Mouse (Mus musculus) cerebellum, adult 2 months (tissue): ENCODE results near the gene Dvl2.

ENCODE experiments used
- CTCF ChIP-seq: fragments of 200-500 bp; IDR thresholded peaks from 2 replicates; pipeline ENCODE4 v1.5.1; 2011; ENCODE audit warnings: low read depth, mild to moderate bottlenecking, control low read depth, low read length, moderate library complexity, borderline replicate concordance; ENCODE audit not compliant: insufficient read depth
- POLR2A ChIP-seq: fragments of 200-500 bp; IDR thresholded peaks from 2 replicates; pipeline ENCODE4 v1.6.1; 2011; ENCODE audit warnings: low read length, control low read depth, borderline replicate concordance; ENCODE audit not compliant: insufficient read depth

GRCm38 (mm10) chr11:70053156-70053555 lies 52.8 kb downstream of the Dvl2 start:
- TF ChIP-seq POLR2A (no peak), CTCF (no peak)
